Mouse (Mus musculus) G1E (cell line): Measurements from ENCODE around the gene Gm21962. TPM values are rescaled to one million over a fixed set of nuclear protein-coding genes. Genes with fewer than 3 reads are reported as not detected.
"Not testable (repeated sequence)": the region's sequence is repeated elsewhere in the genome, so short reads cannot be mapped to it uniquely, and the experiment has no call there.

Source experiments
- ATAC-seq: 2 replicates; pipeline ENCODE4 v1.8.0; 2016; ENCODE audit warnings: mild to moderate bottlenecking; ENCODE audit not compliant: insufficient number of reproducible peaks, poor library complexity, low FRiP score, severe bottlenecking; ENCODE audit errors: extremely low read depth
- DNase-seq: peaks from one replicate; pipeline ENCODE4 v3.0.0; 2012; ENCODE audit warnings: low spot score
- H3K27me3 ChIP-seq: 2 replicates; pipeline ENCODE4 v1.6.1; 2012; ENCODE audit warnings: mild to moderate bottlenecking, low read length, inconsistent platforms; ENCODE audit not compliant: insufficient read depth
- H3K36me3 ChIP-seq: replicated peaks from 2 replicates; pipeline ENCODE3; 2012; ENCODE audit warnings: mild to moderate bottlenecking, inconsistent platforms
- H3K4me1 ChIP-seq: 2 replicates; pipeline ENCODE4 v1.6.1; 2012; ENCODE audit warnings: low read depth, low read length, inconsistent platforms, mixed read lengths; ENCODE audit not compliant: insufficient read depth
- H3K4me3 ChIP-seq: 2 replicates; pipeline ENCODE4 v1.5.1; 2012; ENCODE audit warnings: low read depth, mild to moderate bottlenecking, inconsistent platforms, low read length, moderate library complexity, mixed read lengths
- H3K9me3 ChIP-seq: replicated peaks from 2 replicates; pipeline ENCODE4 v1.6.1; 2012; ENCODE audit warnings: inconsistent platforms
- CTCF ChIP-seq: IDR thresholded peaks from 2 replicates; pipeline ENCODE4 v1.5.1; 2012; ENCODE audit warnings: low read depth, low read length, inconsistent platforms, mixed read lengths
- GATA1 ChIP-seq: IDR thresholded peaks from 2 replicates; pipeline ENCODE4 v1.6.1; 2012; ENCODE audit warnings: borderline replicate concordance, low read length, inconsistent platforms, mixed read lengths
- GATA2 ChIP-seq: IDR thresholded peaks from 2 replicates; pipeline ENCODE4 v1.6.1; 2012; ENCODE audit warnings: low read depth, low read length, inconsistent platforms, borderline replicate concordance
- POLR2AphosphoS5 ChIP-seq: IDR thresholded peaks from 2 replicates; pipeline ENCODE4 v1.6.1; 2012; ENCODE audit warnings: low read depth, low read length, inconsistent platforms; ENCODE audit not compliant: insufficient replicate concordance
- TAL1 ChIP-seq: conservative IDR thresholded peaks from 2 replicates; pipeline ENCODE4 v1.6.1; 2012; ENCODE audit warnings: low read depth, low read length, inconsistent platforms, mixed read lengths
- polyA plus RNA-seq: library from polyadenylated mRNA; stranded (reverse); fragments of >175 nt; gene quantifications from 2 replicates; pipeline ENCODE4 v1.2.3, GENCODE M21; 2012
- total RNA-seq, 2 experiments: library from RNA; stranded (forward) in 1 of 2; stranded (reverse) in 1 of 2; fragments of 200-1000 nt in 1 of 2; fragments of >200 nt in 1 of 2; fragmentation: Nextera tagmentation in 1 of 2; gene quantifications; 2 replicates each; pipeline ENCODE4 v1.2.3; 2014 to 2017

Gm21962 gene
- not detected in 2 replicates for total RNA-seq (2014; fragmentation: Nextera tagmentation)
- 0.12 and 0.22 TPM in 2 replicates for total RNA-seq (2017)
- not detected in 2 replicates for polyA plus RNA-seq

- H3K36me3 ChIP-seq, H3K4me1 ChIP-seq, H3K9me3 ChIP-seq, H3K27me3 ChIP-seq, ATAC-seq, H3K4me3 ChIP-seq, DNase-seq: not testable (repeated sequence)
These were observed at the start of gene Gm21962 for GRCm38 (mm10) chr3:137671224-137671623. Gene Gm21962 (plus strand): TSS chr3:137671524.

DNA sequence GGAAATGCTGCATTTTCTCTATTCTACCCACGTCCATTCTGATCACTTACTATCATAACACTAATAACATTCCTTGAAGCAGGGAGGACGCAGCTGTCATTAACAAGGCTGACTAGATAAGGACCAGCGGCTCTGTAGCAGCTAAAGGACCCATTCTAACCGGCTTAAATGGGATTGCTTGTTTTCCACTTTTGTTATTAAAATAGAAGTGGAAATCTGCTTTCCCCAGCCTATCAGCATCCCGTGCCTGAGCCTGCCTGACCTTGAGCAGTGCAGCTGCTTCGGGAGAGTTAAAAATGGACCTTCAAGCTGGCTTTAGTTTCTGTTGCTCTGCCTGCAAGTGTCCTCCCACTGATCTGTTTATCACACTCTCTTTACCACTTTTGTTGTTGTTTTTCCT, 49.2 kb upstream of the Gm21962 start:
- DNase-seq (no peak), ATAC-seq (no peak)
- H3K27me3 ChIP-seq = no peaks in the 10 kb centered on the region
- H3K4me3 ChIP-seq = no peak overlapping the region
- H3K9me3 ChIP-seq = no peaks in the 10 kb centered on the region
- no peak for TF ChIP-seq TAL1
- no peak for TF ChIP-seq GATA2
- no peak for TF ChIP-seq GATA1
- TF ChIP-seq POLR2AphosphoS5 = no peak
- TF ChIP-seq CTCF = no peak
- no peaks in the 10 kb centered on the region for H3K36me3 ChIP-seq
- H3K4me1 ChIP-seq = no peaks in the 10 kb centered on the region

- no peaks in the 10 kb centered on the region for H3K36me3 ChIP-seq
- H3K9me3 ChIP-seq = no peaks in the 10 kb centered on the region
- no peak overlapping the region for H3K4me3 ChIP-seq
- no peaks in the 10 kb centered on the region for H3K4me1 ChIP-seq
- no peaks in the 10 kb centered on the region for H3K27me3 ChIP-seq
- TF ChIP-seq POLR2AphosphoS5 = no peak
- no peak for TF ChIP-seq GATA2
- TF ChIP-seq CTCF = no peak
- no peak for TF ChIP-seq TAL1
- TF ChIP-seq GATA1 = no peak
- DNase-seq (no peak), ATAC-seq (no peak)
These were observed 48.3 kb upstream of the Gm21962 start for GRCm38 (mm10) chr3:137622895-137623580.

- Histone ChIP-seq H3K4me1 (no peaks in the 10 kb centered on the region), H3K27me3 (no peaks in the 10 kb centered on the region), H3K9me3 (no peaks in the 10 kb centered on the region), H3K4me3 (no peak overlapping the region), H3K36me3 (no peaks in the 10 kb centered on the region)
- TF ChIP-seq CTCF = no peak
- ATAC-seq (no peak), DNase-seq (no peak)
These were observed 47.6 kb upstream of the Gm21962 start for GRCm38 (mm10) chr3:137623581-137624362.

DNA sequence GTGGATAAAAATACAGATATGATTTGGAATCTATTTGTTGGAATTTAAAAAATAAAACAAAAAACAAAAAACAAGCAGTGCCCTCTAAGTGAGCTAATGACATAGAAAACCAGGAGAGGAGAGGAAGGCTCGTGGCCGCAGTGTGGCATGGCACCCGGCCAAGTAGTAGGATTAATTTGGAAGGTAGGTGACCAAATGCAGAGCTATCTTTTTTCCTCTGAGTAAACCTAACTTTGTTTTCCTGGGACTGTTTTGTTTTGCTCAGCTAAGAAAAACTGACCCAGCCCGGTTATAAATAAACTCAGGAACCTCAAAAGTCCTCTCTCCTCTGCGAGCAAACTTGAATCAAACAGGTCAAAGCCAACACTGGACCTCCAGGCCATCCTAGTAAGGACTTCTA, 46.3 kb upstream of the Gm21962 start:
- Histone ChIP-seq H3K4me1 (no peaks in the 10 kb centered on the region), H3K27me3 (no peaks in the 10 kb centered on the region), H3K9me3 (no peaks in the 10 kb centered on the region), H3K36me3 (no peaks in the 10 kb centered on the region), H3K4me3 (no peak overlapping the region)
- DNase-seq (no peak), ATAC-seq (no peak)
- TF ChIP-seq POLR2AphosphoS5 (no peak), GATA2 (no peak), TAL1 (no peak), CTCF (no peak), GATA1 (no peak)

DNA sequence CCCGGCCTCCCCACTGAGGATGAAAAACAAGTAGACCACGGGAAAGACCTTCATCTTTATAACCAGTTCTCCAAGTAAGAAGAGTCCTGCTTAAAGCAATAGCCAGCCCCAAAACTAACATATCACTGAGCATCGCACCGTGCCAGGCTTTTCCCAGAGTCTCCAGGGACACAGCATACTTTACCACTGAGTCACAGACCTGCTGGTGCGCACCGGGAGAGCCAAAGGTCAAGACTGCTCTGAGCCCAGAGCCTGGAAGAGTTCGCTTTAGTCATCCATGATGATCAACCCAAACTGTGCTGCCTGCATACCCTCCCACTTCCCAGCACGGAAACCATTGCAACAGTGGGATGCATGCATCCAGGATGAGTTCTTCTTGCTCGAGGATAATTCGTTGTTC, 37.6 kb upstream of the Gm21962 start:
- no peak overlapping the region for H3K4me3 ChIP-seq
- TF ChIP-seq GATA2 (no peak), POLR2AphosphoS5 (no peak)
- no peaks in the 10 kb centered on the region for H3K36me3 ChIP-seq
- ATAC-seq (no peak), DNase-seq (no peak)
- no peaks in the 10 kb centered on the region for H3K4me1 ChIP-seq
- no peaks in the 10 kb centered on the region for H3K27me3 ChIP-seq
- no peaks in the 10 kb centered on the region for H3K9me3 ChIP-seq

- Histone ChIP-seq H3K4me1 (no peaks in the 10 kb centered on the region), H3K4me3 (no peak overlapping the region), H3K36me3 (no peaks in the 10 kb centered on the region), H3K27me3 (no peaks in the 10 kb centered on the region; the same call in 1 of the 2 replicates), H3K9me3 (no peaks in the 10 kb centered on the region)
- ATAC-seq (no peak), DNase-seq (no peak)
- no peak for TF ChIP-seq GATA2
- TF ChIP-seq TAL1 = no peak
- no peak for TF ChIP-seq CTCF
- no peak for TF ChIP-seq POLR2AphosphoS5
- no peak for TF ChIP-seq GATA1
These were observed 34.8 kb upstream of the Gm21962 start for GRCm38 (mm10) chr3:137636571-137636970.
